Mouse (Mus musculus) cerebellum, adult 2 months (tissue): ENCODE measurements at regions not wholly inside any gene's neighbourhood (a gene's known extent, or its start where the extent isn't known, plus 50 kb on each side); places are given as distances from the start of the nearest gene placed in this dataset.

ENCODE experiments used
- CTCF ChIP-seq: fragments of 200-500 bp; IDR thresholded peaks from 2 replicates; pipeline ENCODE4 v1.5.1; 2011; ENCODE audit warnings: low read depth, mild to moderate bottlenecking, control low read depth, low read length, moderate library complexity, borderline replicate concordance; ENCODE audit not compliant: insufficient read depth
- POLR2A ChIP-seq: fragments of 200-500 bp; IDR thresholded peaks from 2 replicates; pipeline ENCODE4 v1.6.1; 2011; ENCODE audit warnings: low read length, control low read depth, borderline replicate concordance; ENCODE audit not compliant: insufficient read depth

DNA sequence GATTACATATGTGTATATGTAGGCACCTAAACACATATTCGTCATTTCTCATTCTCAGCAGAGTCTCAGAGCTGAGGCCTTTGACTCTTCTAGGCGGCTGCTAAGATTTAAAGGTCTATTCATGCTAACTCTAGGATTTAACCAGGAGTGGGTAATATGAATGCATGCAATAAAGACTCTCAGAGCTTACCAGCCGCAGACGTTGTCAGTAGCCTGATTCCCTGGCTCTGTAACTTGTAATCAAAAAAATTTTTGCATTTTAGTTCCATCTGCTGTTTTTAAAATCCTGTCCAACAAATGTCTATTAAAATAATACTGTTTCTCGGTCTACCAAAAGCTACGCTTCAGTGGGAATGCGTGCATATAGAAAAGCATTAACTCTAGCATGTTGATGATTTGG lies 132.4 kb downstream of the Snx10 start:
- no peak for TF ChIP-seq POLR2A
- TF ChIP-seq CTCF, result no peak
